Mouse (Mus musculus): Measurements from ENCODE around the gene Ttll11.

The Ttll11 gene

DNA sequence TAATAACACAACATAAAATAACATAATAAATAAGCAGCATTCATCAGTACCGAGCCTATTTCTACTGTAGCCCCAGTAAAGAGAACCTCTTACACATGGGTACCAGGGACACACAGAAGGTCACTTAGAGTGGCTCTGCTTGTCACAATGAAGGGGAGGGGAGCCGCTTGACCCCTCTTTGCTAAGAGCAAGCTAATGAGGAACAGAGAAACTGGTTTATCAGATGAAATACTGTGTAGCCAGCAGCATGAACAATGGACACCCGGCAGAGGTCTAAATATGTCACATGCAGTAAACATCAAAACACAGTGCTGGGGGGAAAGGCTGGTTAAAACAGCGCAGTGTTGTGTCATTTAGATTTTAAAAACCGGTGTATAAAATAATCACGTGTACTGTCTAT lies 121.4 kb downstream of the Ttll11 start:
- no peak for DNase-seq (ENCODE audit: low read depth in 1 of 2, low spot score in 2 of 2)

DNA sequence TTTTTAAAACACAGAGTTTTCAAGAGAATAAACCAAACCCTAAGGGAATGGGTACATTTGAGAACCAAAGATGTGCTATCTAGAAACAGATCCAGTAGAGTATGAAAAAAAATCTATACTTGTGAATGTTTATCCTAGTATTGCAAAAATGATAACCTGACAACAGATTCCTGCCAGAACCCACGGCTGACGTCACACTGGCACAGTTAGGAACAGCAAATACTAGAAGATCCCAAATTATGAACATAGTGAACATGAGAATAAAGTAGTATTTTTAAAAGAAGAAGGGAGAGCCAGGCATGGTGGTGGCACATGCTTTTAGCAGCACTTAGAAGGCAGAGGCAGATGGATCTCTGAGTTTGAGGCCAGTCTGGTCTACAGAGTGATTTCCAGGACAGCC lies 122.8 kb downstream of the Ttll11 start:
- DNase-seq (ENCODE audit: low read depth in 1 of 2, low spot score in 2 of 2): no peak

DNA sequence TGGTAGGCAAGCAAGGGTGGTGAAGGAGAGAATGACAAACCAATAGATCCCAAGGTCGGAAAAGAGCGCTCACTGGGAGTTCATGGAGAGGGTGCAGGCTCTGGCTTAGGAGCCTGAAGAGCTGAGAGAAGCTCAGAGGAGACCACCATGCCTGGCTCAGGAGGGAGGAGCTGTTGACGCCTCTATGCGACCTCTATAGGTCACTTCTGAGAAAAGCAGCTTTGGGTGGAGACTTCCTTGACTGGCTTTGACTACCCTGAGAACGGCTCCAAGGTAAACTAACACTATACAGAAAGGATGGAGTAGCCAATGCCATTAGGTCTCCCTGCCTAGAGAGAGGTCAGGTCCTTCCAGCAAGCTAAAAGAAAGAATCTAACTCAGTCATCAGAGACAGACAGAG lies 124.8 kb downstream of the Ttll11 start:
- no peak for DNase-seq (ENCODE audit: low read depth in 1 of 2, low spot score in 2 of 2)

DNA sequence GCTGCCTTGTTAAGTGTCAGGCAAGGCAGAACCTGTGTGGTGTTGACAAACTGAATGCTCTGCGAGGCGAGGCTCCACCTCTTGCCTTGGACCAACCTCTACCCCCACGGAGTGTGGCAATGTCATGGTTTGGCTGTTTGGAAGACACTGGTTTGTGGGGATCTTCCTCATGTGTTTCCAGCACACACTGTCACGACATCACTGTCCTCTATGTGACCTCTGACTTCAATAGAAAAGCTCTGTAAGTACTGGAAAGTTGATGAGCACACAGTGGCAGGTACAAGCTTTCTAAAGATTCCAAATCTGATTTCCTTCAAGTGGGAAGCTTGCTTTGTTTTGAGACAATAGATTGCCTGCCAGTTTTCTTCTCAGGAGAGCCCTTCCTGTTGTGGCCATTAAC lies 126.7 kb downstream of the Ttll11 start:
- DNase-seq (ENCODE audit: low read depth in 1 of 2, low spot score in 2 of 2): no peak

DNA sequence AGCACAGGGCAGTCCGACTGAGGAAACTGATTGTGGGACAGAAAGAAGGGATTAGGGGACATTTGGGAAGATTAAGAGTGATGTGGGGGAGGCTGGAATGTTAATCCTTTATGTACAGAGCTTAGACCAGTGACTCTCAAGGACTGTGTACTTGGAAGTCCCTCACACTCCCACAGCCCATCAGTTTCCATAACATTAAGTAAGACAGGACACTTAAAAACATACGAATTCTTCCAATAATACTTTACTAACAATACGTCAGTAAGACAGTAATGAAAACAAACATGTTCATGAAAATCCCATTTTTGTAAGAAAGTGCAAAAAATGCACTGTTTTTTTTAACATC lies 127.6 kb downstream of the Ttll11 start:
- no peak for DNase-seq (ENCODE audit: low read depth in 1 of 2, low spot score in 2 of 2)

DNA sequence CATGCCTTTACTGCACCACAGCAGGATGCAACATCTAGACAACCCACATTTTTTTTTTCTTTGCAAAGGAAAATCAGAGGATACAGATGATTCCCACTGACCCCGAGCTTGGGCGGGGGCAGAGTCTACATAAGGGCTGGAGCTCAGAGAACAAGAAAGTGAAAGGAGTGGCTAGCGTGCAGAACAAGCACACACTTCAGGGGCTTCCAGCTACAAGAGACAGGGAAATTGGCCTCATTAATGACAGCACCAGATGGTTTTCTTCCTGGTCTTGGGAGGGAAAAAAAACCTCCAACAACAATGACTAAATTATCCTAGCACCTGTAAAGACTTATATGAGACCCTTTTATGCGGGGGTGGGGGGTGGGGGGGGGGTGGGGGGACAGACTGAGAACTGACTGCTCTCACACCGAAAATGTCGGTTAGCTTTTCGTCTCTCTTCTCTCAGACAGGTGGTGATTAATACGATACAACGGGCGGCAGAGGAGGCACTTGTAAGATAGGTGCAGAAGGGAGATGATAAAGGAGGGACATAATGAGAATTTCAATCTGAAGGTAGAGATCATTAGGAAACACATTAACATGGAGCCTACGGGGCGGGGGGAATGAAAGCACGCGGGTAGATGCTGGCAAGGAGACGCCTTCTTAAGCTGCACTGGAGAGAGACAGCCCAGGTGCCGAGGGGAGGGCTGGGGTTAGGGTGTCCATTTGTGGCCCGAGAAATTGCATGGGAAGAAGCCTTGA lies 128.1 kb downstream of the Ttll11 start:
- no peak for DNase-seq (ENCODE audit: low read depth in 1 of 2, low spot score in 2 of 2)

DNA sequence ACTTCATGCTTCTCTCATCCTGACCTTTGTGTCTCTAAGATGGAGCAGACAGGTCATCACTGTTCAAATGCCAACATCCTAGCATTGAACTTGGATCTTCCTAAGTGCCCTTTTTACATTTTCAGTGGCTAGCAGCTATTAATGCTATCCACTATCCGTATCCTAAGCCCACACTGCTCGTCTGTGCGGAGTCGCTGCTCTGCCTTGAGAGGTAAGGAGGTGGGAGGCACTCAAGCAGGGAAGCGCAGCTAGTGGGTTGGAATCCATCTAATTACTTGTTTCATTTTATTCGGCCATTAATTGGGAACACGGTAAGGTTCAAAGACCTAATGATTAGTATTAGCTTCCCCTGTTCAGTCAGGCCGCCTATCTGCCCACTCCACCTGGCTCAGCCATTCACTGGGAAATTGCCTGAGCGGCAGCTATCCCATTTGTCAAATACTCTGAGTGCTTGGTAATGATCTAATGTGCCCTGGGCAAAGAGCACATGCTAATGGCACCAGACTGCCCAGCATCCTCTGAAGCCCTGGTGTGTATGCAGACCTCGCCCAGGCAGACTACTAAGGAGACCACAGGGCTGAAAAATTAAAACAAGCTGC lies 130.0 kb downstream of the Ttll11 start:
- no peak for DNase-seq (ENCODE audit: low read depth in 1 of 2, low spot score in 2 of 2)

DNA sequence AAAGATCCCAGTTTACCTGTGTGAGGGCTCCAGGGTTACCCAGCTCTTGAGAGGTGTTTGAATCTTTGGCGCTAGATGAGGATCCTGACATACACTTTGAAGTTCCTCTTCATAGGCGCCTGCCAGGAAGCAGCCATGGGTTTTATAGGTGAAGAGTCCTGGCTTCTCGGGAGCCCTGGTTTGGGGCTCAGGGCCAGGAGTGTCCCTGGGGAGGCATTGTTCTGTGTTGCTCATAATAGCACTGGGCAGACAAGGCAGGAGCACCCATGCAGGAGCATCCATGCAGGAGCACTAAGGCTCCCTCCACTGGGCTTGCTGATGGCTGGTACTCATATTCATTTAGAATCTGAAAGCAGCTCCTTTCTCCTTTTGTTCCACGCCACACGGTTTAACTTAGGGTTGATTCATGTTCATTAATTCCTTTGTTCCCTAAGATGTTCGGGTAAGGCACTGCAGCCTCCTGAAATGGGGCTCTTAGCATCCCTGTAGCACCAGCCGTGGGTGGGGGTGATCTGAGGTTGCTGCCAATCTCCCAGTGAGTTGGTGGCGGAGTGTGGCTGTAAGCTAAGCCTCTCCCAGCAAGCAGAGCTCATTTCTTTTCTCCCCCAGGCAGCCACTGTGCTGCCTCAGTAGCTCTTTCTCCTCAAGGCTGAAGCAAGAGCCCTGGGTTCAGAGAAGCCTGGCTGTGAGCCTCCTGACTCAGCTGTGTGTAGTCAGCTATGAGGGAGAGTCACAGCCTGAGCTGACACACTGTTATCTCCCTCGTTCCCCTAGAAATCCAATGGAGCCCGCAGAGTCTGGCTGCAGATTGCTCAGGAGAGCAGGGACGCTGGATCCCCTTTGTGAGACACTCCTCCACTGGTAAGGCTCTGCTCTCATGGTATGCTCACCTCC lies 133.9 kb downstream of the Ttll11 start:
- no peak for DNase-seq (ENCODE audit: low read depth in 1 of 2, low spot score in 2 of 2)

DNA sequence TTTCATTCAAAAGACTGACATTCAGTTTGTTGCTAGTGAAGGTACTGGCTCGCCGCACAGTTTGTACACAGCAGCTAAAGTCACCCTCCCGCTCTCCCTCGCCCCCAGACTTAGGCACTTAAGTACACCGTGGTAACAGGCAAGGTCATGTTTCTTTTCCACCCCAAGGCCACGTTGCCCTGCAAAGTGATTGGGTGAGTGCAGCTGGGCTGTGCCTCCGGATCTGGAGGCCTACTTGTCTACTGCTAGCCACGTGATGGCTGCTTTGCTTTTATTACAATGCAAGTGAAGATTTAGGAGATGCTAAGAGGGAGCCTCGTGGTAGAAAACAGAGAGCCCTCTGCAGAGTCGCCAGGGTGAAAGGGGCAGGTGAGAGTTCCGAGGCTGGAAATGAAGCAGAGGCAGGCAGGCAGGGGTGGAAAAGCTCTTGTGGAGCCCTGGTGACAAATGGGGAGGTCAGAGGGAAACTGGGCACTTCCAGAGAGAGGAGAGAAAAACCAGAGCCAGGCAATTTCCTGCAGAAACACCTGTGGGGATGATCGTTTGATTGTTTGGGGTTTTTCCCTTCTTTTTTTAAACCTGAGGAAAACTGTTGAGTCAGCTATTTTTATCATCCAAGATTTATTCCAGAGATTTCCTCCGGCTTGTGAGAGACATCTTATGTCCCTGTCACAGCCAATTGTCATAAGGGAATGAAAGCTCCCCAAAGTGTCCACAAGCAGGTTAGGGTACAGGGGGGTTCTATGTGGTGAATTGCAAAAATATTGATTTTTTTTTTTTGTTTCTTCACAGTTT lies 135.6 kb downstream of the Ttll11 start:
- DNase-seq (ENCODE audit: low read depth in 1 of 2, low spot score in 2 of 2): no peak

DNA sequence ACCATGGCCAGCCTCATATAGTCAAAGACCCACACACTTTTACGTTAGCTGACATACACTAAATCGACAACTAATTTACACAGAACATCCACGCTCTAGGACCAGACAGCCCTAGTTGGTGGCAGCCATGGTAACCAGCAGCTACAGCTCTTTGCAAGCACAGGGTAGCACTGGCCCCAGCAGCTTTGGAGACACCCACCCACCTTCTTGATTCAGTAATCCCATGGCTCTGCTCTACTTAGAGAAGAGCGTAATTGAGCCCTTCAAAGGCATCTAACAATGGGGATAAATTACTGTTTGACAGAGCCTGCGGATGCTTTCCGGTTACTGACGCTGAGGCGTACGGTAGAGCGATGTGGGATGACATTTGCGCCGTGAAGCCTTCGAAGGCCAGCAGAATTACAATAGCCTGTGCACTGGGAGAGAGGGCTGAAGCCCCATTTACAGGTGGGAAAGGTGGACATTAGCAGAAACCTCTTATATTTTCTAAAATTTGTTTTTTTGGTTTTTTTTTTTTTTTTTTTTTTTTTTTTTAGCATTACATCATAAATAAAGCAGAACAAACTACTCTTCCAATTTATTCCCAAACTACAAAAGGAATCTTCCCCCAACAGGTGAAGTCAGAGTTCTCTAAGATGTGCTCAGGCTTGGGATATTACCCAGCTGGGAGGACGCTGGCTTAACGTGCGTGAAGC lies 136.8 kb downstream of the Ttll11 start:
- DNase-seq (ENCODE audit: low read depth in 1 of 2, low spot score in 2 of 2): no peak

DNA sequence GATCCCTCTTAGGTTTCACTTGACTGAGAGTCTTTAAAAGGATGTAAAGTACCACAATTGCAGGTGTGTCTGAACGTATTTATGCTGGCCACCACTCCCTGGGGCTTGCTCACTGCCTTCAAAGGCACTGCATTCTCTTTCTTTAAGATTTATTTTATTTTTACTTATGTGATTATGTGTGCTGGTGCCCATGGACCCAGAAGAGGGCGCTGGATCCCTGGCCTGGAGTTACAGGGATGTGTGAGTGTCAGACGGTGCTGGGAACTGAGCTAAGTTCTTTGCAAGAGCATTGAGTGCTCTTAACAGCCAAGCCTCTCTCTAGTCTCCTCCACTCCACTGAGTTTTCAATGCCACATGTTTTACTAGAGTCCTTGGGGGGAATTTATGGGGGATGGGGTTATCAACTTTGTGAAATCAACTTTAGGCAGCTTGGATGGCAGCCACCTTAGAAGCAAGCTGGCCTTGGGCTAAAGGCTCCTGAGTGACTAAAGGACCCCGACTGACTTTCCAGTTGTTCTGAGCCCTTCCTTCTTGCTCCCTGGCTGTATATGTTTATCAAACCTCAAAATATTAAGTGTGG lies 137.8 kb downstream of the Ttll11 start:
- DNase-seq (ENCODE audit: low read depth in 1 of 2, low spot score in 2 of 2): no peak

DNA sequence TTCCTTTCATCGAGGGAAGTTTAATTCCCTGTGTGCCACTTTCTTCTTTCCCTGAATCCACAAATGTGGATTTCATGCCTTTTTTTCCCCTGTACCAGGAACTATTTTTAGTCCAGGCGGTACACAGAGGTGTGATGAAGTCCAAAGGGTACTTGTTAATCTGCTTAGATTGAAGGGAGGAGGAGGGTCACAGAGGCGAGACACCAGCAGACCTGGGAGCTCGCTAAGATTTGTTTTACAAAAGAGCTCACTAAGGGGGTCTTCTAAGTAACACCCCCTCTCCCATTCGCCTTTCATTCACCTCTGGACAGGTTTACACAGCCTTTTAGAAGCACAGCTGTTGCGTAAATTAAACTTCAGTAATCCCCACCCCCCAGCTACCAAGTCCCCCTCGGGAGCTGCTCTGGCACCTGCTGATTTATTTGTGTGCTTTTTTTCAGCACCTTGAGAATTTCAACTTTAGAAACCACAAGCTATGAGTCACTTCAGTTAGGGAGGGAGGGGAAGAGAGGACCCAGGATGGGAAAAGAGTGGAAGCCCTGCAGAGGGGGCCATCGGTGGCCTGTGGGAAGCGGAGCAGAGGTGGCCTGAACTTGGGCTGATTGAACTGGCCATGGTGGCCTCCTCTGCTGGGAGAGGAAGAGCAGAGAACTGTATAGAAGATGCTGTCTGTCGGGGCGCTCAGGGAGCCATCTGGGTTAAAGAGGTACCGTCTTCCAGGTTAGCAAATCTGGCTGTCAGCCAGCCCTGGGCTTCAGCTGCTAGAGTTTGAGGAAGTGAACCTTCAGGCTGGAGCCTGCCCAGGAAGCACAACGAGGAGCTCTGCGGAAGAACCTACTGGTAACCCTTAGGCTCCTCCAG lies 138.5 kb downstream of the Ttll11 start:
- DNase-seq (ENCODE audit: low read depth in 1 of 2, low spot score in 2 of 2): peak; percentile 42 to 56

DNA sequence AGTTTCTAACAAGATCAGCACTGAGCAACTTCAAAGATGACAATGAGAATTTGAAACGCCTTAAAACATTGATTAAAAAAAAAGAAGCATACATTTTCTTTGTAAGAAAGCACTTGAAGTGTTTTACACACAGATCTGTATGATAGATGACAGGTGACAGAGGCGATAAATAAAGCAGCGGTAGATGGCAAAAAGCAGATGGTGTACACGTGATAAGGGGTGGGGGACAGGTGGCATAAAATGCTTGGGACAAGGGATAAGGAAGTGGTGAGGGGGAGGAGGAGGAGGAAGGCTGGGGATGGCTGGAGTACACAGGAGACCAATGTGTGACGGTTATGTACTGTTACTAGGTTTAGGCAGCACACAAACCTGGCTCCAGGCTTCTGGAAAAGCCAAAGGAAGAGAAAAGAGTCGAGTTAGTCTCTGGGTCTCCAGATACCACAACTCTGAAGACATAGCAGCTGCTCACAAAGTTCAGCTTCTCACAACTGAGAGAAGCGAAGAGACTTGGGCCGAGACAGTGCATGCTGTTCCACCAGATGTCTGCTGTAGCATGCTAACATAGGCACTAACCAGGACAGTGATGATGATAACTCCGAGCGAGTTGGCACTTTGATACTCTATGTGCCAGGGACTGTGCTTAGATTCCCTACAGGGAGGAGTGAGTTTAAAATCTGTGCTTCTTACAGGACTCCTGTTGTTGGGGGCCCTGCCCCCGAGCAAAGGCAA lies 140.8 kb downstream of the Ttll11 start:
- no peak for DNase-seq (ENCODE audit: low read depth in 1 of 2, low spot score in 2 of 2)

DNA sequence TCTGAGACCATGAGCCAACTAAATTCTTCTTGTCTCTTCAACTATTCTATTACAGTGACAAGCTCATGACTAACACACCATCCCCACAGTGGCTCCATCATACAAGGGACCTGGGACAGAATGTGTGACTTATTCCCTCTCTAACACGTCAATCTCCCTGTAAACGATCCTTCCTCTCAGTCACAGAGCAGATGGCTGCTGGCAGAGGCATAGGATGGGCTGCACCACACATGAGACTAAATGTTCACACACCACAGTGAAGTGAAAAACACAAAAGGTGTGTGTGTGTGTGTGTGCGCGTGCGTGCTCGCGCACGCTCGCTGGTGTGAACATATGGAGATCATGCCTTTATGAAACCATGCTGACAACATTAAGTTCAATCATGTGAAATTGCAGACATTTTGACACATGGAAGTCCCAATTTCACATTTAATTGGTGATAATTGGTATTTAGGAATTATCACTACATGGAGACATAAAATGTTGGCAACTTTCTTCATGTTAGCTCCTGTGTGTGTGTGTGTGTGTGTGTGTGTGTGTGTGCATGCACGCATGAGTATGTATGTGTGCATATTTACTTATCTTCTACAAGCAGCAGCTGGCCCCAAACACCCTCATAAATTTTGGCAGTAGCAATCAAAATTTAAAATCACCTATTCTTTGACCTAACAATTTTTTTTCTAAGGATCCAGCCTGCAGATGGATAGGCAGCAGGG lies 145.4 kb downstream of the Ttll11 start:
- no peak for DNase-seq (ENCODE audit: low read depth in 1 of 2, low spot score in 2 of 2)

DNA sequence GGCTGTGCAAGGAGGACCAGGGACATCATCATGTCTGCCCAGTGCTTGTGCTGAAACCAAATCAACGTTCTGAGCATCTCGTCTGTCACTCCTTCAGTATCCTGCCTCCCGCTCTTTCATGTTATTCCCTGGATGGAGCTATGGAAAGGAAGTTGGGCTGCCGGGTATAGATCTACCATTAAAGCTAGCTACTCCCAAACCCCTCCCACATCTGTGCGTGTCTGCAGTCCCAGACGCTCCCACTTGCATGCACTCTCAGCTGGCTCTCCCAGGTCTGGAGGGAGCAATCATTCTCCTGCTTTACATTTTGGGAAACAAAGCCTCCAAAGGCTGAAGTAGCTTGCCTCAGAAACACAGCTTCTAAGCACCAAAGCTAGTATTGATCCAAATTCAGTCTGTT lies 146.2 kb downstream of the Ttll11 start:
- no peak for DNase-seq (ENCODE audit: low read depth in 1 of 2, low spot score in 2 of 2)

DNA sequence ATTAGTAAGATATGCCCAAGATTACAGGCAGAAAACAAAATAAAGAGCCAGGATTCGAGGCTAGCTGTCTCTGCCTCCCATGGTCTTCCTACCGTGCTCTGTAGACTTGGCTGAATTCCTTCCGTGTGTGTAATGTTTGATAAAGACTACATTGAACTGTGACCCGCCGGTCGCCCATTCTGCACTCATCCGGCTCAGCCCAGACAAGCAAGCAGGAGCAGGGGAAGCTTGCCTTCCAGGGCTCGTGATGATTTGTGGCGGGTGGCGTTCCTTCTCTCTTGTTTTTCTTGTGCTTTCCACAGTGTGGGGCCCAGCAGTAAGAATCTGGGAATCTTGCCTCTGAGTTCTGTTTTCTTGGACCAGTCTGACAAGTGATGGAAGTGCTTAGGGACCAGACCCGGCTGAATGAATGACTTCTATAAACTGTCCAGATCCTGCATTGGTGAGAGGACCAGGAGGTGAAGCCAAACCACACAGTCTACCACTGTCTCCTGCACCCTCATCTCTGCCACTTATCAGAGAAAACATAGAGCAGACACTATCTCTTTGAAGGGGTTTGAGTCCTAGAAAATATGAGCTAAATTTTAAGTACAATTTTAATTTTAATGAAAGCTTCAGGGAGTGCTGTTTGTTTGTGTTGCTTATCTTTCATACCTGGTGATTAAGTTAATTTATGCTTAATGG lies 146.8 kb downstream of the Ttll11 start:
- DNase-seq (ENCODE audit: low read depth in 1 of 2, low spot score in 2 of 2): no peak

DNA sequence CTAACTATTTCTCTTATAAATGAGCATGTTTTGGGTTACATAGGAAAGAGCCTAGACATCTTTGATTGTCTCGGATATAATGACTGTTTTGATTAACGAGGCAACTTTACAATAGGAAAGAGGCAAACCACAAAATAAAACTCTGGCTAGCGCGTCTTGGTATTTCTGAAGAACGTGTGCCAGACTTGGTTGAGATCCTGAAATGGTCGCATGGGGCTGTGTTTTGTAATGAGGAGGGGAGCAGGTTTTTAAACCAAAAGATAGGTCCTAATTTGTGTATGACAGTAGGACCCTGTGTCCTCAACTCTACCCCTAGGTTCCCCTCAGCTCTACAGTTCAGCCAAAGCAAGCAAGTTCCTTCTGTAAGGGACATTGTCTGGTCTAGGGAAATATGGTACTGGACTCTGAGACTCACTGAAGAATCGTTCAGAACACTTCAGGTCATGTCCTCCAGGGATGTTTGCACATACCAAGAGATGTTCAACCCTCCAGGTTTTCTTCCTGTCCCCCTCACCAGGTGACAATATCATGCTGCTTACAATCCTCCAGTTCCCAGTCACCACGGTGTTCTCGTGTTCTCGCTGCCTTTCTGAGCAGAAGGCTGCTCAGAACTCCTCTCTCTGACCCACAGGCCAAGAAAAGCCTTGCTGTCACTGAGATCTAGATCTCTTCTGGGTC lies 147.7 kb downstream of the Ttll11 start:
- no peak for DNase-seq (ENCODE audit: low read depth in 1 of 2, low spot score in 2 of 2)
